Mouse (Mus musculus) cortical plate, adult 2 months (tissue): ENCODE data around the gene H2al2a.

Source experiments
- CTCF ChIP-seq: fragments of 200-500 bp; IDR thresholded peaks from 2 replicates; pipeline ENCODE4 v1.5.1; 2011; ENCODE audit warnings: mild to moderate bottlenecking, control low read depth, low read length; ENCODE audit not compliant: insufficient read depth; ENCODE audit errors: extremely low read depth
- POLR2A ChIP-seq: fragments of 200-500 bp; IDR thresholded peaks from 2 replicates; pipeline ENCODE4 v1.6.1; 2011; ENCODE audit warnings: mild to moderate bottlenecking, low read length, control low read depth; ENCODE audit not compliant: insufficient read depth; ENCODE audit errors: extremely low read depth

DNA sequence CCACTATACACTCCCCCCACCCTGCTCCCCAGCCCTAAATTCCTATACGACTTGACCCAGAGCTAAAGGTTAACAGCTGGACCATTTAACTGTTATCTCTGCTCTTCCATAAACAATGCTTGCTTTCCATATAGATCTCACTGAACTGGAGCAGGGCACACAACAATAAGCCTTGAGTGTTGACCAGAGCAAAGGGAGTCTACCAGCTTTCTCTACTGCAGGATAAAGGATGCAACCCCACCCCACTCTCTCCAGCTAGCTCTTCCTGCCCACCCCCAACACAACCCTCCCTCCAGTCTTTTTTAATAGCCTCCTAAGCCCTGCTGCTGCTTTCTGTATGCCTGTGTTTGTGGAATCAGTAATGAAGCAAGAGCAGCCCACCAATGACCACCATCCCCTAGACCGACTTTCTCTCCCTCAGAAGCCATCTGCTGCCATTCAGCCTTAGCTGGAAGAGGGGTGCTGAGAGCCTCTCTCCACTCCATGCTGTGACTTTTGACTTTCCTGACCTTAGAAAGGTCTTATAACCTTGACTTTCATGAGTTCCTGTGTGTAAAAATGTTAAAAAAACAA lies 22.8 kb downstream of the H2al2a start:
- no peak for TF ChIP-seq CTCF
- TF ChIP-seq POLR2A, result no peak
